Mouse (Mus musculus) MEL (cell line): ENCODE measurements around the gene Extl1. TPM values are rescaled to one million over a fixed set of nuclear protein-coding genes. Genes with fewer than 3 reads are reported as not detected.

Experiments
- DNase-seq: peaks from one replicate; pipeline ENCODE4 v3.0.0; 2011; ENCODE audit warnings: low read depth, low spot score
- H3K27ac ChIP-seq: 2 replicates; pipeline ENCODE4 v1.5.1; 2012; ENCODE audit warnings: low read depth, mild to moderate bottlenecking, control low read depth, low read length, moderate library complexity; ENCODE audit not compliant: control insufficient read depth
- H3K27me3 ChIP-seq, 2 experiments: fragments of 150-350 bp in 1 of 2; sonication (generic) in 1 of 2; 2 replicates each; pipeline ENCODE4 v1.6.1; 2012; ENCODE audit warnings: low read length in 2 of 2, mild to moderate bottlenecking in 2 of 2, improper control_type of control experiment in 1 of 2, moderate library complexity in 1 of 2; ENCODE audit not compliant: insufficient read depth in 2 of 2, control insufficient read depth in 1 of 2
- H3K36me3 ChIP-seq, 2 experiments: 2 replicates each; pipeline ENCODE4 v1.6.1; 2012 to 2014; ENCODE audit warnings: low read length in 2 of 2, improper control_type of control experiment in 1 of 2, inconsistent platforms in 1 of 2, mild to moderate bottlenecking in 1 of 2; ENCODE audit not compliant: insufficient read depth in 2 of 2, control insufficient read depth in 1 of 2
- H3K4me1 ChIP-seq, 2 experiments: fragments of 150-350 bp in 1 of 2; sonication (generic) in 1 of 2; 2 replicates each; pipeline ENCODE4 v1.6.1; 2012; ENCODE audit warnings: low read length in 2 of 2, improper control_type of control experiment in 1 of 2, mild to moderate bottlenecking in 1 of 2; ENCODE audit not compliant: insufficient read depth in 2 of 2, control insufficient read depth in 1 of 2
- H3K4me3 ChIP-seq, 2 experiments: fragments of 150-350 bp in 1 of 2; sonication (generic) in 1 of 2; 2 replicates each; pipeline ENCODE4 v1.5.1; 2012; ENCODE audit warnings: low read depth in 2 of 2, low read length in 2 of 2, mild to moderate bottlenecking in 2 of 2, moderate library complexity in 2 of 2, control low read depth in 1 of 2, improper control_type of control experiment in 1 of 2; ENCODE audit not compliant: control insufficient read depth in 1 of 2, insufficient read depth in 1 of 2
- H3K79me2 ChIP-seq: 2 replicates; pipeline ENCODE4 v1.6.1; 2012; ENCODE audit warnings: mild to moderate bottlenecking, low read length, moderate library complexity; ENCODE audit not compliant: control insufficient read depth, poor library complexity, insufficient read depth
- H3K9ac ChIP-seq: 2 replicates; pipeline ENCODE4 v1.6.1; 2012; ENCODE audit warnings: low read depth, mild to moderate bottlenecking, control low read depth, low read length, moderate library complexity; ENCODE audit not compliant: control insufficient read depth, poor library complexity, severe bottlenecking
- H3K9me3 ChIP-seq: fragments of 150-350 bp; sonication (generic); replicated peaks from 2 replicates; pipeline ENCODE4 v1.6.1; 2012; ENCODE audit warnings: mild to moderate bottlenecking, low read length, improper control_type of control experiment, moderate library complexity; ENCODE audit not compliant: insufficient read depth
- CHD1 ChIP-seq: IDR thresholded peaks from 2 replicates; pipeline ENCODE4 v1.6.1; 2012; ENCODE audit warnings: low read depth, mild to moderate bottlenecking, inconsistent platforms, low read length, improper control_type of control experiment
- CTCF ChIP-seq, 3 experiments: IDR thresholded peaks in 2 of 3; conservative IDR thresholded peaks in 1 of 3; 2 replicates each; pipeline ENCODE4 v1.5.1; 2011 to 2012; ENCODE audit warnings: low read length in 3 of 3, low read depth in 2 of 3, mild to moderate bottlenecking in 2 of 3, improper control_type of control experiment in 1 of 3, inconsistent platforms in 1 of 3, mixed read lengths in 1 of 3, moderate library complexity in 1 of 3; ENCODE audit not compliant: control insufficient read depth in 1 of 3, insufficient read depth in 1 of 3, poor library complexity in 1 of 3, severe bottlenecking in 1 of 3
- ELF1 ChIP-seq: IDR thresholded peaks from 2 replicates; pipeline ENCODE4 v1.6.1; 2014; ENCODE audit warnings: low read depth, mild to moderate bottlenecking, inconsistent platforms, low read length, improper control_type of control experiment, moderate library complexity
- ETS1 ChIP-seq: IDR thresholded peaks from 2 replicates; pipeline ENCODE4 v1.6.1; 2012; ENCODE audit warnings: low read depth, mild to moderate bottlenecking, inconsistent platforms, low read length, improper control_type of control experiment, moderate library complexity
- HCFC1 ChIP-seq: IDR thresholded peaks from 2 replicates; pipeline ENCODE4 v1.6.1; 2012; ENCODE audit warnings: low read depth, mild to moderate bottlenecking, inconsistent platforms, low read length, improper control_type of control experiment, moderate library complexity
- MAFK ChIP-seq: IDR thresholded peaks from 2 replicates; pipeline ENCODE4 v1.6.1; 2011; ENCODE audit warnings: low read depth, mild to moderate bottlenecking, low read length, improper control_type of control experiment, borderline replicate concordance
- MAX ChIP-seq: IDR thresholded peaks from 2 replicates; pipeline ENCODE4 v1.6.1; 2011; ENCODE audit warnings: low read length, improper control_type of control experiment
- MYB ChIP-seq: IDR thresholded peaks from 2 replicates; pipeline ENCODE4 v1.6.1; 2011; ENCODE audit warnings: mild to moderate bottlenecking, low read depth, low read length, improper control_type of control experiment
- MYC ChIP-seq: IDR thresholded peaks from 2 replicates; pipeline ENCODE4 v1.6.1; 2011; ENCODE audit warnings: low read depth, mild to moderate bottlenecking, low read length, improper control_type of control experiment, moderate library complexity
- NELFE ChIP-seq: IDR thresholded peaks from 2 replicates; pipeline ENCODE4 v1.6.1; 2011; ENCODE audit warnings: low read depth, low read length, improper control_type of control experiment
- POLR2AphosphoS5 ChIP-seq: IDR thresholded peaks from 2 replicates; pipeline ENCODE4 v1.6.1; 2012; ENCODE audit warnings: low read depth, borderline replicate concordance, mild to moderate bottlenecking, inconsistent platforms, low read length, moderate library complexity, mixed read lengths
- SMC3 ChIP-seq: IDR thresholded peaks from 2 replicates; pipeline ENCODE4 v1.6.1; 2011; ENCODE audit warnings: low read depth, low read length, improper control_type of control experiment
- TAL1 ChIP-seq: IDR thresholded peaks from 2 replicates; pipeline ENCODE4 v1.6.1; 2012; ENCODE audit warnings: mild to moderate bottlenecking, inconsistent platforms, low read length, moderate library complexity, mixed read lengths
- TCF12 ChIP-seq: IDR thresholded peaks from 2 replicates; pipeline ENCODE4 v1.6.1; 2014; ENCODE audit warnings: low read depth, mild to moderate bottlenecking, inconsistent platforms, low read length, improper control_type of control experiment, moderate library complexity
- USF1 ChIP-seq: IDR thresholded peaks from 2 replicates; pipeline ENCODE4 v1.6.1; 2014; ENCODE audit warnings: low read depth, mild to moderate bottlenecking, inconsistent platforms, low read length, improper control_type of control experiment, moderate library complexity
- USF2 ChIP-seq, 2 experiments: IDR thresholded peaks; 2 replicates each; pipeline ENCODE4 v1.6.1; 2011 to 2012; ENCODE audit warnings: improper control_type of control experiment in 2 of 2, low read length in 2 of 2, borderline replicate concordance in 1 of 2, inconsistent platforms in 1 of 2, low read depth in 1 of 2, mild to moderate bottlenecking in 1 of 2; ENCODE audit not compliant: insufficient read depth in 1 of 2
- ZC3H11A ChIP-seq: IDR thresholded peaks from 2 replicates; pipeline ENCODE4 v1.6.1; 2012; ENCODE audit warnings: low read depth, mild to moderate bottlenecking, inconsistent platforms, low read length, improper control_type of control experiment
- polyA plus RNA-seq, 2 experiments: library from polyadenylated mRNA; stranded (reverse) in 1 of 2; unstranded in 1 of 2; fragments of >175 nt in 1 of 2; fragments of >200 nt in 1 of 2; gene quantifications; 2 replicates each; pipeline versions ENCODE4 v1.2.1 to v1.2.4; 2012; ENCODE audit warnings: low replicate concordance in 2 of 2, low read depth in 1 of 2; ENCODE audit not compliant: insufficient read length in 2 of 2, insufficient read depth in 1 of 2, missing spikeins in 1 of 2
- total RNA-seq: library from RNA; depleted of rRNA; stranded (reverse); fragments of 300-350 nt; gene quantifications from 2 replicates; pipeline ENCODE4 v1.2.3, GENCODE M21; 2012

Extl1 gene
- total and polyA plus RNA-seq, 3 experiments = 0.04 to 0.33 TPM; not detected in 1

GRCm38 (mm10) chr4:134430381-134431004, 46.8 kb upstream of the Extl1 start:
- H3K27ac ChIP-seq = no peak overlapping the region
- H3K9me3 ChIP-seq = no peaks in the 10 kb centered on the region
- H3K27me3 ChIP-seq = no peaks in the 10 kb centered on the region
- H3K36me3 ChIP-seq = no peaks in the 10 kb centered on the region
- no peak overlapping the region for H3K9ac ChIP-seq
- no peak for DNase-seq
- H3K79me2 ChIP-seq = no peaks in the 10 kb centered on the region
- no peaks in the 10 kb centered on the region; a peak in 1 of 4 replicates for H3K4me1 ChIP-seq
- TF ChIP-seq MYB = no peak
- no peak for TF ChIP-seq HCFC1
- no peak for TF ChIP-seq NELFE
- no peak for TF ChIP-seq MAFK
- no peak for TF ChIP-seq POLR2AphosphoS5
- no peak overlapping the region for H3K4me3 ChIP-seq

GRCm38 (mm10) chr4:134425088-134425487, 41.4 kb upstream of the Extl1 start:
- H3K9ac ChIP-seq = no peak overlapping the region
- H3K27me3 ChIP-seq = no peaks in the 10 kb centered on the region
- no peak overlapping the region for H3K27ac ChIP-seq
- no peaks in the 10 kb centered on the region for H3K36me3 ChIP-seq
- TF ChIP-seq ZC3H11A (no peak), USF2 (IDR thresholded peaks at IDR 0.05; ENCODE audit: borderline replicate concordance in 1 of 2, insufficient read depth in 1 of 2, low read depth in 1 of 2, low read length in 2 of 2) (no peak), SMC3 (no peak), NELFE (no peak), MAX (no peak), TAL1 (no peak), MYC (no peak), POLR2AphosphoS5 (no peak), ETS1 (no peak), ELF1 (no peak), CHD1 (no peak), TCF12 (no peak), CTCF (IDR thresholded peaks at IDR 0.05 in 2 of 3, conservative IDR thresholded peaks at IDR 0.05 in 1 of 3; ENCODE audit: control insufficient read depth in 1 of 3, insufficient read depth in 1 of 3, low read depth in 2 of 3, low read length in 3 of 3, poor library complexity in 1 of 3, severe bottlenecking in 1 of 3) (no peak), HCFC1 (no peak), USF1 (no peak)
- H3K79me2 ChIP-seq = no peaks in the 10 kb centered on the region
- no peak overlapping the region for H3K4me3 ChIP-seq
- no peaks in the 10 kb centered on the region; a peak in 1 of 4 replicates for H3K4me1 ChIP-seq
- DNase-seq = no peak
- no peaks in the 10 kb centered on the region for H3K9me3 ChIP-seq
